Mouse (Mus musculus): ENCODE data around the gene Oxgr1. TPM values are rescaled to one million over a fixed set of nuclear protein-coding genes. Genes with fewer than 3 reads are reported as not detected.

Gene Oxgr1
- polyA plus RNA-seq (2012; fragmentation: generic; extraction: Trizol): not detected

GRCm38 (mm10) chr14:120042187-120042820 is at the start of gene Oxgr1:
Gene Oxgr1, minus strand, starts transcription at chr14:120042435.

Other genes starting within 250 kb of the Oxgr1 start
- 1 to 10 TPM; 1.2 to 6.9 TPM for gene Mbnl2, start 233.2 kb upstream of the Oxgr1 start, polyA plus RNA-seq (2012; fragmentation: generic; extraction: Trizol)

All from C3H10T1/2 (cell line).